Mouse (Mus musculus) C2C12 (cell line): ENCODE data around the gene Kiss1r.

ENCODE experiments used
- CEBPB ChIP-seq: IDR thresholded peaks from one replicate; pipeline ENCODE4 v1.6.1; 2011; ENCODE audit warnings: low read depth, mild to moderate bottlenecking, control low read depth, moderate library complexity
- CTCF ChIP-seq: IDR thresholded peaks from one replicate; pipeline ENCODE4 v1.5.1; 2011; ENCODE audit not compliant: control insufficient read depth, insufficient read depth, insufficient read length
- FOSL1 ChIP-seq: IDR thresholded peaks from one replicate; pipeline ENCODE4 v1.8.0; 2011; ENCODE audit warnings: mild to moderate bottlenecking, low read length; ENCODE audit not compliant: poor library complexity, insufficient read depth, severe bottlenecking
- MAX ChIP-seq: IDR thresholded peaks from one replicate; pipeline ENCODE4 v1.6.1; 2011; ENCODE audit warnings: mild to moderate bottlenecking, control low read depth
- MYOD1 ChIP-seq: IDR thresholded peaks from one replicate; pipeline ENCODE4 v1.6.1; 2011; ENCODE audit warnings: low read depth; ENCODE audit not compliant: control insufficient read depth, insufficient read length
- USF1 ChIP-seq: IDR thresholded peaks from one replicate; pipeline ENCODE4 v1.6.1; 2011; ENCODE audit warnings: low read depth, mild to moderate bottlenecking, control low read depth, moderate library complexity

DNA sequence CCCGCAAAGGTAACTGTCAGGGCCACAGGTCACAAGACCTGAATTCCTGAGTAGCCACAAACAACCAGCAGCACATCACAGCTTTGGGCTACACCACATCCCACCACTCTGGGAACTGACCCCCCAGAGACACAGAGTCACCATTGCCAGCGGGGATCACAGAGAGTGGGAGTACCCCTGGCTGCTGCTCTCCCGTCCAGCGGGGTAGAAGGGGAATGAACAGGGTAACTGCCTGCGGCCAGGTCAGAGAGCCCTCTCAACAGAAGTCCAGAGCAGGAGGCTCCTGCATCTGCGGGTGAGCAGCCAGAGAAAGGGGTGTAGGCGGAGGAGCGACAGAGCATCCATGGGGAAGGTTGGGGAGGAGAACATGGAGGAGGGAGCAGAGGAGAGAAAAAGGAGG lies 690 bp upstream of the Kiss1r start:
- TF ChIP-seq CTCF, result no peak
- TF ChIP-seq MAX, result no peak
- TF ChIP-seq USF1, result no peak
- no peak for TF ChIP-seq FOSL1
- no peak for TF ChIP-seq MYOD1
- no peak for TF ChIP-seq CEBPB
